Comparison of ENCODE assay signal across 9 mouse cellular contexts in genomic region chr6:147008148-147008547, GRCm38 (mm10). TPM values are rescaled to one million over a fixed set of nuclear protein-coding genes. Genes with fewer than 3 reads are reported as not detected.
DNase-seq lines count a peak whose midpoint lies in the region; ATAC-seq and TF ChIP-seq lines count a peak whose summit lies in the region.
"Had no signal": no experiment of that assay in that cellular context is flagged by ENCODE, and none has a peak within 500 bp of the region (broad histone marks: within the 10 kb centered on the region; RNA-seq: fewer than 3 reads in every experiment).

No protein-coding gene starts in this region.

- TF ChIP-seq RAD21 in CH12.LX (IDR thresholded peaks at IDR 0.05; ENCODE audit: low read depth, low read length) = peak; percentile 92

- H3K4me2 ChIP-seq in kidney, embryonic 14.5 days (replicated peaks; ENCODE audit: low read depth, low read length) = no peak overlapping the region
- H3K4me2 ChIP-seq in CH12.LX (ENCODE audit: insufficient read depth, low read depth, poor library complexity, severe bottlenecking) = no peak overlapping the region
- H3K4me2 ChIP-seq in liver, embryonic 14.5 days (ENCODE audit: low read depth) = no peak overlapping the region

- peak; percentile 37 for DNase-seq in kidney, adult 2 months
- peak; percentile 67 for DNase-seq in CH12.LX (ENCODE audit: extremely low read depth)
- DNase-seq in T-cell, adult 2 months (ENCODE audit: low spot score) = peak; percentile 28
- peak; percentile 32 to 71 for DNase-seq in cerebellum, postnatal 4 days (ENCODE audit: low spot score in 2 of 2)
- peak in 2 of 3 experiments; percentile 7 to 9 for DNase-seq in liver, embryonic 14.5 days (ENCODE audit: low read depth in 3 of 3, low spot score in 3 of 3)
- peak; percentile 68 for DNase-seq in splenic B cell, adult 2 months (ENCODE audit: low read depth, low spot score)
- no peak for DNase-seq in frontal cortex, postnatal 10 days (ENCODE audit: low spot score in 2 of 2)

- in situ Hi-C loops in CH12.LX (cut with MboI; ENCODE audit: low pct_ligation_motif_present, low pct_unique_long_range_greater_than_20kb, low sequenced_read_pairs) = no loop called here

- no peak for ATAC-seq in kidney, embryonic 14.5 days (ENCODE audit: low FRiP score, low TSS enrichment)
- no peak for ATAC-seq in liver, embryonic 14.5 days (ENCODE audit: insufficient read depth)

- no peaks in the 10 kb centered on the region for H3K9me3 ChIP-seq in kidney, embryonic 14.5 days (ENCODE audit: control insufficient read depth, low read length)
- no peaks in the 10 kb centered on the region for H3K9me3 ChIP-seq in CH12.LX (replicated peaks; ENCODE audit: low read length)
- H3K9me3 ChIP-seq in liver, embryonic 14.5 days (ENCODE audit: control insufficient read depth, low read length) = no peaks in the 10 kb centered on the region

- no peak overlapping the region for H3K4me3 ChIP-seq in kidney, adult 2 months (ENCODE audit: insufficient read depth, low read depth, low read length)
- H3K4me3 ChIP-seq in kidney, embryonic 14.5 days (ENCODE audit: low read length) = no peak overlapping the region
- no peak overlapping the region for H3K4me3 ChIP-seq in CH12.LX (replicated peaks in 1 of 3; ENCODE audit: low read depth in 2 of 3, low read length in 2 of 3, poor library complexity in 1 of 3)
- no peak overlapping the region for H3K4me3 ChIP-seq in liver, embryonic 14.5 days (ENCODE audit: insufficient read depth in 1 of 2, low read depth in 2 of 2, low read length in 2 of 2)

- peak; percentile 68 for TF ChIP-seq CTCF in kidney, adult 2 months (conservative IDR thresholded peaks at IDR 0.05; ENCODE audit: insufficient read depth, insufficient read length, low read depth, low read length)
- TF ChIP-seq CTCF in CH12.LX (conservative IDR thresholded peaks at IDR 0.05 in 1 of 2, IDR thresholded peaks at IDR 0.05 in 1 of 2; ENCODE audit: low read depth in 2 of 2, low read length in 2 of 2) = peak; percentile 84 to 96
- TF ChIP-seq CTCF in liver, embryonic 14.5 days (IDR thresholded peaks at IDR 0.05; ENCODE audit: low read depth) = peak; percentile 82

- no peak for TF ChIP-seq EP300 in CH12.LX (IDR thresholded peaks at IDR 0.05; ENCODE audit: low read length)
- no peak for TF ChIP-seq EP300 in liver, embryonic 14.5 days (IDR thresholded peaks at IDR 0.05; ENCODE audit: low read depth)

- H3K4me1 ChIP-seq in kidney, adult 2 months (ENCODE audit: control insufficient read depth, insufficient read depth, low read length) = no peaks in the 10 kb centered on the region
- H3K4me1 ChIP-seq in kidney, embryonic 14.5 days (ENCODE audit: control insufficient read depth, insufficient read depth, low read length) = no peaks in the 10 kb centered on the region
- peaks cover 4 to 32% of the 10 kb centered on the region in 2 experiments for H3K4me1 ChIP-seq in CH12.LX (ENCODE audit: control insufficient read depth in 1 of 2, insufficient read depth in 2 of 2)
- no peaks in the 10 kb centered on the region for H3K4me1 ChIP-seq in liver, embryonic 14.5 days (replicated peaks; ENCODE audit: control insufficient read depth in 2 of 2, insufficient read depth in 2 of 2, low read length in 1 of 2)

- no peak for TF ChIP-seq POLR2A in kidney, adult 2 months (IDR thresholded peaks at IDR 0.05; ENCODE audit: low read depth, low read length)
- TF ChIP-seq POLR2A in CH12.LX (IDR thresholded peaks at IDR 0.05; ENCODE audit: low read depth, low read length) = no peak

- H3K36me3 ChIP-seq in kidney, adult 2 months (ENCODE audit: control insufficient read depth, insufficient read depth, low read length) = peaks cover 6% of the 10 kb centered on the region
- H3K36me3 ChIP-seq in kidney, embryonic 14.5 days (ENCODE audit: control insufficient read depth, insufficient read depth, low read length) = peaks cover 48% of the 10 kb centered on the region
- peaks cover 3 to 28% of the 10 kb centered on the region in 2 experiments for H3K36me3 ChIP-seq in CH12.LX (replicated peaks in 1 of 2; ENCODE audit: control insufficient read depth in 1 of 2, insufficient read depth in 1 of 2, low read length in 1 of 2)
- H3K36me3 ChIP-seq in liver, embryonic 14.5 days (replicated peaks; ENCODE audit: control insufficient read depth, insufficient read depth, low read depth) = no peaks in the 10 kb centered on the region
- no peaks in the 10 kb centered on the region for H3K36me3 ChIP-seq in splenic B cell, adult 2 months (ENCODE audit: control insufficient read depth, insufficient read depth, low read length, poor library complexity, severe bottlenecking)

- no peak overlapping the region for H3K27ac ChIP-seq in kidney, adult 2 months (ENCODE audit: insufficient read depth, low read depth, low read length)
- H3K27ac ChIP-seq in kidney, embryonic 14.5 days (ENCODE audit: low read depth, low read length) = no peak overlapping the region
- no peak overlapping the region for H3K27ac ChIP-seq in CH12.LX (ENCODE audit: insufficient read depth, low read depth)
- no peak overlapping the region for H3K27ac ChIP-seq in liver, embryonic 14.5 days

- H3K27me3 ChIP-seq in kidney, adult 2 months (replicated peaks; ENCODE audit: control insufficient read depth, insufficient read depth, low read length) = no peaks in the 10 kb centered on the region
- H3K27me3 ChIP-seq in kidney, embryonic 14.5 days (ENCODE audit: control insufficient read depth, insufficient read depth, low read length) = no peaks in the 10 kb centered on the region
- H3K27me3 ChIP-seq in CH12.LX (replicated peaks) = no peaks in the 10 kb centered on the region
- no peaks in the 10 kb centered on the region for H3K27me3 ChIP-seq in liver, embryonic 14.5 days (ENCODE audit: control insufficient read depth, insufficient read depth, low read length)
- H3K27me3 ChIP-seq in splenic B cell, adult 2 months (ENCODE audit: control insufficient read depth, insufficient read depth, low read length, poor library complexity, severe bottlenecking) = no peaks in the 10 kb centered on the region

- WGBS in kidney, adult 2 months = 67% methylated on average over 3 of the region's 3 CpGs
- WGBS in kidney, embryonic 14.5 days = 63% methylated on average over 3 of the region's 3 CpGs
- 33% methylated on average over 3 of the region's 3 CpGs for WGBS in liver, embryonic 14.5 days (ENCODE audit: insufficient replicate concordance)

- no peak overlapping the region for H3K9ac ChIP-seq in kidney, embryonic 14.5 days (ENCODE audit: low read depth, low read length)
- H3K9ac ChIP-seq in CH12.LX (ENCODE audit: insufficient read depth, low read depth) = no peak overlapping the region
- H3K9ac ChIP-seq in liver, embryonic 14.5 days (replicated peaks) = no peak overlapping the region

- dilution Hi-C loops in CH12.LX (cut with MboI; ENCODE audit: extremely low pct_ligation_motif_present, extremely low pct_unique_long_range_greater_than_20kb, low sequenced_read_pairs) = no loop called here

- no peaks in the 10 kb centered on the region for H3K79me2 ChIP-seq in CH12.LX (replicated peaks; ENCODE audit: control insufficient read depth, extremely low read depth, insufficient read depth, poor library complexity, severe bottlenecking)

TF ChIP-seq in CH12.LX, 34 proteins besides CTCF, POLR2A, EP300 and RAD21:
- TF ChIP-seq NELFE (IDR thresholded peaks at IDR 0.05; ENCODE audit: low read depth, low read length) (no peak), MYC (IDR thresholded peaks at IDR 0.05; ENCODE audit: low read depth, low read length) (0 out of 2 replicates have a peak, but pooled peaks have one; percentile 24), SMC3 (IDR thresholded peaks at IDR 0.05; ENCODE audit: low read depth, low read length) (peak; percentile 71), ZNF384 (IDR thresholded peaks at IDR 0.05; ENCODE audit: low read depth, low read length) (0 out of 2 replicates have a peak, but pooled peaks have one; percentile 12), ZC3H11A (IDR thresholded peaks at IDR 0.05; ENCODE audit: low read depth, low read length) (peak; percentile 59)

RNA-seq across cellular contexts. Expression of gene Rep15, which starts 24.2 kb away (rescaled TPM):
- 0.35 and 0.42 TPM in 2 replicates for polyA plus RNA-seq in kidney, adult 2 months (2012; rRNA removed)
- polyA plus RNA-seq in kidney, embryonic 14.5 days (2014; fragmentation: Nextera tagmentation; extraction: Ambion mirVana) = 1.6 and 1.7 TPM in 2 replicates
- total RNA-seq in CH12.LX (2012; rRNA removed) = 0.08 and 0.38 TPM in 2 replicates
- not detected in 2 replicates for total RNA-seq in CH12.LX (2014; rRNA removed)
- polyA plus RNA-seq in CH12.LX (2012; ENCODE audit: insufficient read length, low read depth) = 0.14 TPM in 1 of 2 replicates, not detected in the other
- polyA plus RNA-seq in liver, embryonic 14.5 days (2012; rRNA removed) = 0.04 and 0.11 TPM in 2 replicates
- polyA plus RNA-seq in liver, embryonic 14.5 days (2014; fragmentation: Nextera tagmentation; extraction: Ambion mirVana) = 0.15 and 0.32 TPM in 2 replicates

RNA-seq across cellular contexts. Expression of gene Mrps35, which starts 34.4 kb away (rescaled TPM):
- 16.9 and 33.1 TPM in 2 replicates for polyA plus RNA-seq in kidney, adult 2 months (2012; rRNA removed)
- 135 and 153 TPM in 2 replicates for polyA plus RNA-seq in kidney, embryonic 14.5 days (2014; fragmentation: Nextera tagmentation; extraction: Ambion mirVana)
- total RNA-seq in CH12.LX (2012; rRNA removed) (84.2 and 86.1 TPM in 2 replicates), CH12.LX (2014; rRNA removed) (36.6 and 58.4 TPM in 2 replicates)
- polyA plus RNA-seq in CH12.LX (2012; ENCODE audit: insufficient read length, low read depth) = 141 and 194 TPM in 2 replicates
- 3.9 and 20.1 TPM in 2 replicates for polyA plus RNA-seq in liver, embryonic 14.5 days (2012; rRNA removed)
- 60.9 and 61.4 TPM in 2 replicates for polyA plus RNA-seq in liver, embryonic 14.5 days (2014; fragmentation: Nextera tagmentation; extraction: Ambion mirVana)

RNA-seq across cellular contexts. Expression of gene 1700034J05Rik, which starts 53.9 kb away (rescaled TPM):
- 0.07 TPM in 1 of 2 replicates, not detected in the other for polyA plus RNA-seq in kidney, adult 2 months (2012; rRNA removed)
- 0.37 and 0.45 TPM in 2 replicates for polyA plus RNA-seq in kidney, embryonic 14.5 days (2014; fragmentation: Nextera tagmentation; extraction: Ambion mirVana)
- total RNA-seq in CH12.LX (2012; rRNA removed) (not detected in 2 replicates), CH12.LX (2014; rRNA removed) (not detected in 2 replicates)
- polyA plus RNA-seq in CH12.LX (2012; ENCODE audit: insufficient read length, low read depth) = not detected in 2 replicates
- polyA plus RNA-seq in liver, embryonic 14.5 days (2012; rRNA removed) = not detected in 2 replicates
- polyA plus RNA-seq in liver, embryonic 14.5 days (2014; fragmentation: Nextera tagmentation; extraction: Ambion mirVana) = not detected in 2 replicates
- polyA plus RNA-seq: frontal cortex, adult 2 months had no signal

Comparison
In these comparisons a context has a peak if more than half of its experiments do, and no peak if none do; other contexts are left out.
1. DNase-seq: peak in kidney, adult 2 months (single experiment), CH12.LX (single experiment), T-cell, adult 2 months (single experiment), cerebellum, postnatal 4 days (2 of 2), liver, embryonic 14.5 days (2 of 3) and splenic B cell, adult 2 months (single experiment); none in frontal cortex, postnatal 10 days (0 of 2).
2. Peak in every context shown above with its lines, with median percentiles within 50 percentile points of each other: CTCF ChIP-seq.